Mouse (Mus musculus) gastrocnemius, postnatal 4 days (tissue): ENCODE results near the gene Gm20431. TPM values are rescaled to one million over a fixed set of nuclear protein-coding genes. Genes with fewer than 3 reads are reported as not detected.
"Not testable (repeated sequence)": the region's sequence is repeated elsewhere in the genome, so short reads cannot be mapped to it uniquely, and the experiment has no call there.

ENCODE experiments used
- DNase-seq, 2 experiments: peaks; one replicate each; pipeline ENCODE4 v3.0.0; 2021 to 2022; ENCODE audit warnings: low spot score in 2 of 2, mixed read lengths in 2 of 2
- total RNA-seq, 2 experiments: library from RNA; stranded (reverse); gene quantifications; 2 replicates each; pipeline ENCODE4 v1.2.3; 2021

Gm20431 gene
- total RNA-seq, 2 experiments from 2014 or later: 20.3 to 22.9 TPM

DNA sequence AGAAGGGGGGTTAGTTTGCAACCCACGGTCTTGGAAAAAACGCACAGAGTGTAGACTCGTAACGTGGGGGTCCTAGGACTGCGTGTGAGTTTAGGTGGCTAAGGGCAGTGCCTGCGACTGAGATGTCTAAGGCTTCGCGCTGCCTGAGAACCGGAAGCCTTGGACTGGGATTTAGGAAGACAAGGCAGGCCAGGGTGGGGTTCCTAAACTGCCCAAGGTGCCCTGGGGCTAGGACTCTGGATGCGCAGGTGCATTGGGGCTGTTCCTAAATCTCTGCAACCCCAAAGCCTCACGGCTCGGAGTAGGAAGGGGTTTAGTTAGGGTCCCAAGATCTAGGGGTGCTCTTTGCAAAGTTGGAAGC, 705 bp downstream of the Gm20431 start:
- DNase-seq: no peak

DNA sequence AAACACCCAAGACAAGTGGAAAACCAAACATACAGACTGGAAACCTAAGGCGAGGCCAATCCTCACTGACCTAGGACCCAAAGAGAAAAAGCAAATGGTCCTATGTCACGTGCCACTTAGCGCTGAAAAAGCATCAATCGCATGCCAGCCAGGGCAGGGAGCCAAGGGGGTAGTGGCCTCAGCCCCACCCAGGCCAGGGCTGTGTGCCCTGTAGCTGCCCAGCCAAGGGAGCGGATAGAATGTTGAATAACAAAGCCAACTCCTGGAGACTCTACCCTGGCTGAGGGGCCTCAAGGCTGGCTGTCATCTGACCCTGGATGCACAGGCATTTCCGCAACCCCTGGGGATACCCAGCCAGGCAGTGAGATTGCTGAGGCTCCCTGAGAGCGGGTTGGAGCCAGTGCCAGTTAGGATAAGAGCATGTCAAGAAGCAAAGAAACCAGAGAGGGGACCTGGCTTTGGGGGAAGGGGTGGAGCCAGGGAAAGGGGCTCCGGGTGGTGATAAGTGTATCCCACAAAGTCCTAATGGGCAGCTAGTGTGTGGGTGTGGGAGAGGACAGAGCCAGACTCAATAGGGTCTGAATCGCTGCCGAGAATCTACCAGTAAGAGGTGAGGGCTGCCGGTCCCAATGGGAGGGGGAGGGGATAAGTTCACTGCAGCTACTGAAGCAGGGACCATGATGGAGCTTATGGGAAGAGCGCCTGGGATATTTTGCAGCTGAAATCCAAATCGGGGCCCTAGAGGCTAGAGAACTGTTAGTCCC, 1.3 kb downstream of the Gm20431 start:
- DNase-seq: peak in 1 of 2 experiments; percentile 72

DNA sequence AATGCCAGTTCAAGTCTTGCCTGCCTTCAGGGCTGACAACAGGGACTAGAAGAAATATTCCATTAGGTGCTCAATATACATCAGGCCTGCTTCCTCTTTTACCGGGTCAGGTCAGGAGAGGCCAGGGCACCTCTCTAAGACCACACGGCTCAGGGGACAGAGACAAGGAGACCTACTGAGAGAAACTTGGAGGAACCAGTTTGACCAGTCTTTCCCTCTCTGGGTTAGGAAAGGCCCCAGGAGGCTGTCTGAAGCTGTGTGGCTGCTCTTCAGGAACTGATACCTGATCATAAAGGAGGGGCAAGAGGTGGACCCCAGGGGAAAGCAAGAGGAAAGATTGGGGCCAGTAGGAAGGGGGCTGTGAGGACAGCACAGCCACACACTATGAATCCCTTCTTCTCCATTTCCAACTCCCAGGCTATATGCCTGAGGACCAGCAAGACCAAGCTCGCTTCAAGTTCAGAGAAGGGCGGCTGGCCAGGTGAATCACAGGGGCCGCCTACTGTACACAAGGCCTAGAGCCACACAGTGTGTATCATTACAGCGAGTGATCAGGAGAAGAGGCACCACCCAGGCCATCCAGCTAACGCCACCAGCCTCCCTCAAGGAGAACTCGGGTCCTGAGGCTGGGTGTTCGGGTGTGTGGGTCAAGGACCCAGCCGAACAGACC, 2.0 kb downstream of the Gm20431 start:
- DNase-seq: no peak

DNA sequence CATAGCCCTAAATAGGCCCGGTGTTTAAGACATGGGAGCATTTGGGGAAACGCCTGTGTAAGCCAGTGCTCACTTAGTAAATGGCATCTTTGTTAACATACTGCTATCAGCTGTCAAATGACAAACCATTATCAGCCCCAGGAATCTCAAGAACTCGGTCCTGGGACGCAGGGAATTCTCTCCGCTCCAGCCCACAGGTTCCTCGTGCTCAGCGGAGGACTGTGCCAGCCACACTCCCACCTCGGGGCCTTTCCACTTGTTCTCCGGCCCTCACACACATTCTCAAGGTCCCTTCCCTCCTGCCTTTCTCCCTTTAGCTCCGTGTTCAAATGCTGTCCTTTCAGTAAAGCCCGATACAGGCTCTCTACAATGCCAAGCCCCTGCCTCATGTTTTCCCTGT, 2.6 kb downstream of the Gm20431 start:
- no peak for DNase-seq

DNA sequence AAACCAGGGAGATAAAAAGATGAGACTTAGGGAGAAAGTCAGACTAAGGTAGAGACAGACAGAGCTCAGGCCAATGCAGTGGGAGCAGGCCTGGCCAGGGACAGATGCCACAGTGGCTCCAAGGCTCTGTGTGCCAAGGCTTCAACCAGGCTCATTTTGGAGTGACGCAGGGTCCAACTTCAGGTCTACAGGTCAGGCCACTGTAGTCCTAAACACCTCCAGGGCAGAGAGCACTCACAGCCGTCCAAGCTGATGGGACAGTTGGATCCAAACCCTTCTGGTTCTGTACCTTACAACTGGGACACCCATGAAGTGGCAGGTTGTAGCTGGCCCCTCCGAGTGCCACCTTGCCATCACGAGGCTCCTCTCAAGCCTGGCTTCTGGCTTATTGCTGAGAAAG, 3.3 kb downstream of the Gm20431 start:
- DNase-seq: no peak

DNA sequence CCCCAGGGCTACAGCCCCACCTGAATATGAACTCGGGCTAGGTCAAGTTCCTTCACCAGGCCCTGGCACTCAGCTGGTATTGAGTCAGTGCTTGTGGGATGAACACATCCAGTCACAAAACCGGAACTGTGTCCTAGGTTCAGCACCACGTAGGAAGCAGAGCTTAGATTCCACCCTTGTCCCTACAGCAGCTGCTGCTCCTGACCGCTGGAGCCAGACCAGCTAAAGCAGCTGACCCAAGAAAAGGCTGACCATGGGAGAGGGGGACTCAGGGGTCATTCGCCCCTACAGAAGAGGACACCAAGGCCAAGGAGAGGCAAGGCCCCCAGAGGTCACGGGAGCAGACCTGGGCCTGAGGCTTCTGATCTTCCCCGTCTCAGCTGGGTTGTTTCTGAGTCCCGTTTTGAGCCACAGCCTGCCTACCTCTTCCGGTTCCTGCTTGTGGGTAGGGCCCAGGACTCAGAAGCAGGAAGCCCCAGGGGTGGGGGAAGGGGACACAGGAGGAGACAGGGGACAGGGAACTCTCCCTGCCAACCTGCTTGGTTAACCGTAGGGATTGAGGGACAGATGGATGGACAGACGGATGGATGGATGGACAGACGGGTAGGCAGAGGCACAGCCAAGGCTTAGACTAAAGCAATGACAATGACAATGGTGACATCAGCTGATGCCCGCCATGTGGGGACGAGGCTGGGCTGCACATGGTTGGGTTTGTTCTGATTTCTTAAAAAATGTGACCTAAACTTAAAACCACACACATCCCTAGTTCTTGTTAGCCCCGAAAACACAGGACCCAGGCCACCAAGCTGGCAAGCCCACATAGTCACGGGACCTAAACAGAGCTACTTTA, 4.4 kb downstream of the Gm20431 start:
- no peak for DNase-seq

DNA sequence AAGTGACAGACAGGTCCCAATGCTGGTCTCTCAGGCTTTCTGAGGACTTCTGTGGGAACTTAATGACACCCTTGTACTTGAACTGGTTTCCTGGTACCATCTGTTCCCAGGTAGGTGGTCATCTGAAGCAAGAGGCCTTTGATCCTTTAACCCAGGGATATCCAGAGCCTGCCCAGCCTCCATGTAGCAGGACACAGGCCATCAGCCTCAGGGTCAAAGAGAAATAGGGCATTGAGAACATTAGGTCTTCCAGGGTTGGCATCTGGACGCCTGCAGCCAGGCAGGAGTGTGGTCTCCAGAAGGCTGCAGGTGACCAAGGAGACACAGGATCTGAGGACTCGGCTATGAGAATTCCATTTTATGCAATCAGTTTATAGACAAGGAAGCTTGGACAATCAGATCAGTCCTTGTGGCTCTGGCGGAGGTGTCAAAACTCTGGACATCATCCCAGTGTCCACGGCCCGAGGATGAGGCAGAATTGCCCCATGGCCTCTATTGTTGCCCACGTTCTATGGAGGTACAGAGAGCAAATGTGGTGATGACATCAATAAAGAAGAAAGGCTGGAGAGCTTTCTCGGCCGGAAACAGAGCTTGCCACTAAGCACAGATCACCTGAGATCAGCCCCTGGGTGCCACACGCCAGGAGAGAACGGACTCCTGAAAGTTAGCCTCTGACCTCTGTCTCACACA, 6.2 kb downstream of the Gm20431 start:
- DNase-seq: no peak

DNA sequence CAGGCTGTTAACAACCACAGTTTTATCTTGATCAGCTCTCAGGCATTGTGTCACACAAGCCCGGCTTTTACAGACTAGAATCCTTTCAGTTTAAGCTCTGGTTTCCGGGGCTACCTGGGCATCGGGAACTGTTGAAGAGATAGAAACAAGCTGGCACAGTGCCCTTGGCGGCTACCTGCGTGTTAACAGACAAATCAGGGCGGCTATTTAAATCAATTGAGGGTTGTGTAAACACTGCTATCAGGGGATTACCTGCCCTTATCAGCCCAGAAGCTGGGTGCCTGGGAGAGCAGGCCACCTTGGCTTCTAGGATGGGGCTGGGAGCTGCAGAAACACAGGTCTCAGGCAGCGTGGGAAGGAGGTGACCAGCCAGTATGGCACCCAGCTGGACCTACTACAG, 8.6 kb downstream of the Gm20431 start:
- no peak for DNase-seq

DNA sequence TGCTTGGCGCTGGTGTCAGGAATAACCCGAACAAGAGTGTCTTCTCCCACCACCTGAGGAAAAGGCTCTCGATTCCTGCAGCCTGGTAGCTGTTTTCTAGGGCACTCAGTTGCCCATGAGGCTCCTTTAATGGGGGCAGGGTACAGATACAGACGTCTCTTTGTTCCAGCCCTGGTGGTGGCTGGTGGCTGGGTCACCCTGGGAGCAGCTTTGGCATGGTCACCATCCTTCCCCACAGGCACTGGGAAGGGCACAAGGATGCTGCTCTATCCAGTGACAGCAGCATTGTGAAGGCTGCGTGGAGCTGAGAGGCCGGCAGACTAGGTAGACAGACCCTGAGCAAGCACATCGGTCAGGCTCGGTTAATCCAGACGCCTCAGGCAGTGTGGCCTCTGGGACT, 9.7 kb downstream of the Gm20431 start:
- no peak for DNase-seq

DNA sequence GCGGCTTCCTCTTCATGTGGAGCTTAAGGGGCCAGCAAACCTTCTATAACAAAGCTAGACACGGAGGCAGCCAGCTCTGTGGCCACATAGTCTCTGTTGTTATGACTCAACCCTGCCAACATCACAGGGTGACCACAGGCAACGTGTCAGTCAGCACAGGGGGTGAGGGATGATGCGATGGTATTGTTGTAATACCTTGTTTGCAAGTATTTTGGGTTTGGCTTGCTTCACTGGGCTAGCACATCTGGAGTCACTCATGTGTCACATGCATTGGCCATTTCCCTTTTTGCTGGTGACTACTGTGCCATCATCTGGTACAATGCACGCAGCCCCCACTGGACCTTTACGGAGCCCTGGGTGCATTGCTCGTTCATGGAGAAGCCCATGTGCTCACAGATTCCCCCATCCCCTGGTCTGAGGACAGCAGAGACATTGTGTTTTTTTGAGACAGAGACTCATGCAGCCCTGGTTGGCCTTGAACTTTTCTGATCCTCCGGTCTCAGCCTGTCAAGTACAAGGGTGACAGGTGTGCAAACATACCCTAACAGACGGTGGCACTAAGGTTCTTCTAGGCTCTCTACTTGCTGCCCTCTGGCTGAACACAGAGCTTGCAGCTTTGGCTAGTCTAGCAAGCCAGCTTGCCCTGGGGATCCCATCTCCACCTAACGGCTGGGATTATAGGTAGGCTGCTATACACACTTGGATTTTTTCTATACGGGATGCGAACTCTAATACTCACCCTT, 11.8 kb downstream of the Gm20431 start:
- DNase-seq: no peak

DNA sequence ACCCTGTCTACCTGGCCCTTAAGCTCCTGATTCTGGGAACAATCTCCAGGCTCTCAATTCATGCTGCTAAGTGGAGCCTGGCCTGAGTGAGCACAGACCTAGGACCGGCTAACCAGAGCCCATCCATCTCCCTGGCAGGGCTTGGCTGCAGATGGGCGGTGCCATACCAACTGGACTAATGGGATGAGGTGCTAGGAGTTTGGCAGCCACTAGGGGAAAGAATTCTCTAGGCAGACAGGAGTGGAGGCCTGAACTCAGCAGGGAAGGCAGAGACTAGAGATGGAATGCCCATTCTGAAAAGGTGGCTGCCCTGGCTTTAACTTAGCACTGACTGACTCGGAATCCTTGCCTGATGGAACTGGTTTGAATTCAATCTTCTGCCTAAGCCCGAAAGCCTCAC, 14.9 kb downstream of the Gm20431 start:
- DNase-seq: no peak

DNA sequence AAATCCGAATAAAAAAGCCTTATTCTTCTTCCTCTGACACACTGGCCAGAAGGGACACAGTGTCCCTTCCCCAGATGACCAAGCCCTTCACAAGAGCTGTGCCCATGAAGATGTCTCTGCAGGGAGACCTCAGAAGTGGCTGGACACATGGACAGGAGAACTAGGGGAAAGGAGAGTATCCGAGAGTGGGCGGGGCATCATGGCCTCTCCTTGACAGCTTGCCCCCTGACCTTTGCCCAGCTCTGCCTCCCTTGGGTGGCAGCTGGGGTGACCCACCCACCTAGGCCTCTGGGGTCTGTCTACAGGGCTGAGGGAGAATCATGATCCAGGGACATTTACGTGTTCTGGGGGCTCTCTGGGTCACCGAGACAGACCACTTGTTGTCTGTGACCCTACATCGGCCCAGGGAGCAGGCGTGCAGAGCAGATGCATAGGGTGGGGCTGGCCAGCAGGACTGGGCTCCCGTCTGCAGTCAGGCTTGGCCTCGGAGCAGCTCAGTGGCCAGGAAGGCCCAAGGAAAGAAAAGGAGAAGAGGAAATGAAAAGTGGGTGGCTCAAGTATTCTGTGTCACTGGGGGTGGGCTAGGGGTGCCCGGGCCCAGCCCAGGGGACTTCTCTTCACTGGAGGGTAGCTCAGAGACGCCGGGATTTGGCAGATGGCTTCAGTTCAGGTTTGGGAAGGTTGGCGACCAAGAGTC, 17.8 kb downstream of the Gm20431 start:
- DNase-seq: not testable (repeated sequence)

DNA sequence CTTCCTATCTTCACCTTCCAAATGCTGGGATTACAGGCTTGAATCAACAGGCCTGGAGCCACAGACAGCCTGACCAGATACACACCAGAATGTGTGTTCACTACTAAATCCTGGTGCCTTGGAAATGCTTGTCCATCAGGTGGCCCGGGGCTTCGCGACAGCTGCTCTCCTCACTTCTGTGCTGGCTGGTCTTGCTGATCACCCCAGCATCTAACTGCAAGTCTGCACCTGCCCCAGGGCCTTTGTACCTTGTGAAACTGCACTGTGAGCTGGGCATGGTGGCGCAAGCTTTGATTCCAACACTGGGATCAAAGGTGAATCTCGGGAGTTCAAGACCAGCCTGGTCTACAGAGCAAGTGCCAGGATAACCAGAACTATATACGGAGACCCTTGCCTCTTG, 19.1 kb downstream of the Gm20431 start:
- no peak for DNase-seq

DNA sequence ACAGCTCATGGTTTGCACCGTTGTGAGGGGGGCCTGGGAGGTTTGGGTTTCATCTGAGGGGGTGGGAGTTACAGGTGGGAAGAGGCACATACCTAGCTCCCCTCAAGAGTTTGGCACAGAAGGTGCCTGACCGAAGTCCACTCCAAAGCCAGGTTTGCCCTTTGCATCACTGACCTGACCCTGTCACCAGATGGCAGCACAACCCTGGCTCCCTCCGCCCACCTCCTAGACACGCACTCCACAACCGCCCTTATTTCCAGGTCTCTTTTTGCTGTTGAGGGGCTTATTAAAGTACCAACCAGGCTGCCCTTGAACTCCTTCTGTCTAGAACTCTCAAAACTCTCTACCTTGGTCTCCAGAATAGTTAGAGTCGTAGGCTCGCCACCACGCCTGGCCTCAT, 20.0 kb downstream of the Gm20431 start:
- peak in 1 of 2 experiments; percentile 50 for DNase-seq

DNA sequence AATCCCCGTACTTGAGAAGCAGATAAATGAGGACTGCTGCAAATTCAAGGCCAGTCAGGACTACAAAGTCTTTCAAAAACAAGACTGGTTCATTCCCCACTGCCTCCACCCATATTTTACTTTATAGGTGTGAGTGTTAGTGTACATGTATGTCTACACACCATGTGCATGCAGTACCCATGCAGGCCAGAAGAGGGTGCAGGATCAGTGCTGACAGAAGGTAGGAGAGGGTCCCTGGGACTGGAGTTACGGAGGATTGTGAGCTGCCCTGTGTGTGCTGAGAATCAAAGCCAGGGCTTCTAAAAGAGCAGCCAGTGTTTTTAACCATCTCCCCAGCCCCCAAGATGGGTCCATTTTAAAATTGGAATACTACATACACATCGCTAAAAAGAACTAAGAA, 21.0 kb downstream of the Gm20431 start:
- no peak for DNase-seq

DNA sequence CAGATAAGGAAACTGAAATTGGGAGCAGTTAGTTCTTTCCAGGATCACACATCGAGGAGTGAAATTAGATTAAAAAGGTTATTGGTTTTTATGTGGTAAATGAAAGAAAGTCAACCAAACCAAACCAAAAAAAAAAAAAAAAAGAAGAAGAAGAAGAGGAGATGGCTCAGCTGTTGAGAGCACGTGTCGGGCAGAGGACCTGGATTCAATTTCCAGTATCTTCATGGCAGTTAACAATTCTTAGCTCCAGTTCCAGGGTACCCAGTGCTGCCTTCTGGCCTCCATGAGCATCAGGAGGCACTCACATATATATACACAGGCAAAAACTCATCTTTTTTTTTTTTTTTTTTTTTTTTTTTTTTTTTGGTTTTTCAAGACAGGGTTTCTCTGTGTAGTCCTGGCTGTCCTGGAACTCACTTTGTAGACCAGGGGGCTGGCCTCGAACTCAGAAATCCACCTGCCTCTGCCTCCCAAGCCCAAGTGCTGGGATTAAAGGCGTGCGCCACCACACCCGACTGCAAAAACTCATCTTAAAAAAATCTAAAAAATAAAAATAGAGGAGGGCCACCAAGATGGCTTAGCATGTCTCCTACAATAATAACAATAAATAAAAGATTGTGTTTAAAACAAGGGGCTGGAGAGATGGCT, 26.3 kb downstream of the Gm20431 start:
- DNase-seq: no peak

DNA sequence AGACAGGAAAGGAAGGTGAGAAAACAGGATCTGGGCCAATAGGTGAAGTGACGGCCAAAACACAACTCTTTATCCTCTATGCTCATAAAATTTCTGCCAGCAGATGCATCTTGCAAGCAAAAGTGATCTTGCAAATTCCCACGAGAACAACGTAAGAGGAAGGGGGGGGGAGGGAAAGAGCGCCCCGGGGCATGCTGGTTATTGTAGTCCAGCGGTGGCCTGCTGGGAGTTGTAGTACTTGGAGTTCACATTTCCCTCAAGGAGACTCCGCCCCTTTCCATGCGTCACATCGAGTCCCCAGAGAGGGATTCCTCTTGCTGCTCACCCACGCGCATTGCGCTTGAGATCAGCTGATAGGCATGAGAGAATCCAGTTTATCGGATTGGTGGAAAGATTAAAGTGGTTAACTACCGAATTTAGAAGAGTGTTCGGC, 26.9 kb downstream of the Gm20431 start:
- peak; percentile 78 to 94 for DNase-seq

DNA sequence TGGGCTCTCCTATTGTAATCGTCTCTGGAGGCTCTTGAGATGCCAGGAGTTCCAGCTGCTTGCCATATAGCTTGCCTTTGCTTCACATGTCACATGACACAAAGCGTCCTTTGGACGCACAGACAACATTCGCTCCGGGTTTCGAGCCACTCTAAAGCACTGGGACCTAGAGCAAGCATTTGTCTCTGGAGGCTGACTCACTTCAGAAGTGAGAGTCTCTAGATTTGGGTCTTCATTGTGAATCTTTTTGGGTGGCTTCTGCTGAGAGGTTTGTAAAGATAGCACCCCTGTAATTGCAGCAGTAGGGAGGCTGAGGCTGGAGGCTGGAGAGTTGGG, 27.8 kb downstream of the Gm20431 start:
- no peak for DNase-seq

DNA sequence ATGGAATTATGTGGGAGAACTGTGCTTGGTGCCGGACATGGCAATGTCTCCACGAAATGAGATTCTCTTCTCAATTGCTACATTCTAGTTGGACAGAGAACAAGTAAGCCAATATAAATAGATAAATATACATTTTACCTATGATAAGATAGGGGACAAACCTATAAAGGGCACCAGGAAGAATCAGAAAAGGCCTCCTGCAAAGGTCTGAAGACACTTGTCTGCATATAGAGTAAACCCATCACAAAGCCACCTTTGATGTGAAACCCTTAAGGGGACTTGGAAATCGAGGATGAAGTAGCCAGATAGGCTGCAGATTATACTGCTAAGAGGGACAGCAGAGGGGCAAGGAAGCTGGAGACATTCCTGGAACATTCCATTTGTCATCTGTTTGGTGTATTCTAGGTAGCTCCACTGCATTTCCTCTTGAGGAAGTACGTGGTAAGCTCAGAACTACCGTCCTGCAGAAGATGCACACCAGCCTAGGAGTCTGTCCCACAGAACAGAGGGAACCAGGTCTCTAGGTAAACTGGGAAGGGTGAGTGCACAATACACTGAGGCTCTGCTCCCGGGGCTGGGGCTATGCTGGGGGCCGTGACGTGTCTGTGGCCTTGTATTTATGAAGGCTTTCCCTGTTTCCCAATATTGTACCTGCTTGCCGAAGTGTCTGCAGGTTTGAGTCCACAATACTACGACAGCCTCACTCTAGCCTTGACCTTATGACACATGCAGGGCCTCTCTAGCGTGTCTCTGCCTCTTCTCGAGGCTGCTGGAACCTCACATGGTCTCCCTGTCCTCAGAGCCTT, 28.4 kb downstream of the Gm20431 start:
- no peak for DNase-seq
